Comparison of ENCODE assay signal across 9 mouse cellular contexts in the genomic region with DNA sequence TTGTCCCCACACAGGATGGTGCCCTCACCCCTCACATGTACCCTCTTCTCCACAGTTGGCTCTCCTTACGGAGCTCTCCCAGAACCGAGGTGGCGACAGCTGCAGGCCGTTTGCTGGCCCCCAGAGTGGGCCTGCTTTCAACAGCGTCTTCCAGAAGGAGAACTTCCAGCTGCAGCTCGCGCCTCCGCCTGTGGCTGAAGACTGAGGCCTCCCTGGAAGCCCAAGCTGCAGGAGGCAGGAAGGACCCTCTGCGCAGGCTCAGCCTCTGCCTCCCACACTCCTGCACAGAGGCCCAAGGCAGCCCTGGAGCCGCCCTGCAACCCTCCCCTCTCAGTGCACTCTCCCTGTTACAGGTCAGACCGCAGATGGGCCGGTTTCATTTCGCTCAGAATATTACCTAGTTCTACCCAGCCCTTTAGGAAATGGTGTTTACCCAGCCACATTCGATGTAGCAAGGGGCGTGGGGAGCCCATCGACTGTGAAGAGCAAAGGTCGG. TPM values are rescaled to one million over a fixed set of nuclear protein-coding genes. Genes with fewer than 3 reads are reported as not detected.
DNase-seq lines count a peak whose midpoint lies in the region; ATAC-seq lines count a peak whose summit lies in the region.
"Had no signal": no experiment of that assay in that cellular context is flagged by ENCODE, and none has a peak within 500 bp of the region (broad histone marks: within the 10 kb centered on the region; RNA-seq: fewer than 3 reads in every experiment).

No protein-coding gene starts in this region.

- ATAC-seq in inflammation-experienced regulatory T-cells, adult 6 months: peak; percentile 78
- no peak for ATAC-seq in neural tube, embryonic 12.5 days (ENCODE audit: low FRiP score, low read depth)

- no peak overlapping the region for H3K4me3 ChIP-seq in neural tube, embryonic 12.5 days
- H3K4me3 ChIP-seq: megakaryocyte, embryonic 14.5 days had no signal

- H3K9ac ChIP-seq in neural tube, embryonic 12.5 days: no peak overlapping the region

- H3K27me3 ChIP-seq in neural tube, embryonic 12.5 days (replicated peaks): no peaks in the 10 kb centered on the region
- H3K27me3 ChIP-seq: megakaryocyte, embryonic 14.5 days had no signal

- DNase-seq in CD4-positive, CD25-positive, alpha-beta regulatory T cell, adult 2 months (ENCODE audit: low read depth, low spot score): peak; percentile 51
- DNase-seq in adrenal gland, postnatal 36 days: peak; percentile 28 to 59
- peak; percentile 75 for DNase-seq in gastrocnemius, postnatal 25 days
- peak; percentile 54 for DNase-seq in liver
- no peak for DNase-seq in cerebellum, adult 8-10 months
- no peak for DNase-seq in spleen, postnatal 14 days (ENCODE audit: low spot score in 2 of 2)

- peaks cover 13% of the 10 kb centered on the region for H3K4me1 ChIP-seq in neural tube, embryonic 12.5 days

- WGBS in neural tube, embryonic 12.5 days: 54% methylated on average over 17 of the region's 17 CpGs

- H3K4me2 ChIP-seq in neural tube, embryonic 12.5 days (replicated peaks): peak overlapping the region; percentile 14; the same call in 1 of the 2 replicates

- peaks cover 14% of the 10 kb centered on the region; the same call in 1 of the 2 replicates for H3K36me3 ChIP-seq in neural tube, embryonic 12.5 days

- peak overlapping the region; percentile 46; the same call in 1 of the 2 replicates for H3K27ac ChIP-seq in neural tube, embryonic 12.5 days

- no peaks in the 10 kb centered on the region for H3K9me3 ChIP-seq in neural tube, embryonic 12.5 days
- H3K9me3 ChIP-seq: megakaryocyte, embryonic 14.5 days had no signal

RNA-seq across cellular contexts. Expression of a gene that starts 50.4 kb away (rescaled TPM):
- total RNA-seq in adrenal gland, postnatal 36 days (2021): 10 to 100 TPM; 18.0 to 19.5 TPM
- total RNA-seq in gastrocnemius, postnatal 25 days (2021): 10 to 100 TPM; 23.3 to 25.0 TPM
- polyA plus RNA-seq in inflammation-experienced regulatory T-cells, adult 6 months (2017; shearing (Covaris generic)): 1 to 10 TPM in 2 of 3 experiments, under 1 TPM in 1; 0.30 to 4.1 (median 3.0) TPM
- polyA plus RNA-seq in neural tube, embryonic 12.5 days (2016; fragmentation: Nextera tagmentation; extraction: Ambion mirVana): 61.4 and 74.6 TPM in 2 replicates

Comparison
In these comparisons a context has a peak if more than half of its experiments do, and no peak if none do; other contexts are left out.
1. DNase-seq: peak in CD4-positive, CD25-positive, alpha-beta regulatory T cell, adult 2 months (single experiment), adrenal gland, postnatal 36 days (2 of 2), gastrocnemius, postnatal 25 days (single experiment) and liver (single experiment); none in cerebellum, adult 8-10 months (single experiment) and spleen, postnatal 14 days (0 of 2).